Mouse (Mus musculus): ENCODE measurements around the gene Lrit2. TPM values are rescaled to one million over a fixed set of nuclear protein-coding genes. Genes with fewer than 3 reads are reported as not detected.

The Lrit2 gene
- total RNA-seq, 2 experiments from 2014 or later = not detected

GRCm38 (mm10) chr14:37109975-37110374, 42.2 kb downstream of the Lrit2 start:
- intact Hi-C loops (cut with DNase I) = no loop called here
- no peak for DNase-seq (ENCODE audit: low spot score)

- no peak for DNase-seq (ENCODE audit: low spot score)
- intact Hi-C loops (cut with DNase I) = no loop called here
These were observed 42.7 kb downstream of the Lrit2 start for GRCm38 (mm10) chr14:37110456-37110855.

GRCm38 (mm10) chr14:37111371-37111770, 43.6 kb downstream of the Lrit2 start:
- DNase-seq (ENCODE audit: low spot score) = no peak
- intact Hi-C loops (cut with DNase I) = no loop called here

DNA sequence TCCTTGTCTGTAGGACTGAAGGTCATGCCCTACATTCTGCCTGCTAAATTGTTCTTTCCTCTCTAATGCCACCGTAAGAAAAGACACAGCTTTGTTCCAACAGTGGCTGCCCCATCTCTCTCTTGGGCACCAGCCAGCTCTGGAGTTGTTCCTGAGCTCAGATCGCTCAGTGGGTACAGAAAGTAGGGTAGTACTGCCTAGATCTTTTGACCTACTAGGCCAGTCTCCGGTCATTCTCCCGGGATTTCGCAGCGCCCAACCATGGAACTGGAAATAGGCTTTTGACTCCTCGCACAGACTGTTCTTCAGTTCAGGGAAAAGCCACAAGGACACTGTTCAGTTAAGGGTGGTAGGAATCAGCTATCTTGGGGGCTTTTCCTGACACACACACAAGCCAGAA, 45.2 kb downstream of the Lrit2 start:
- intact Hi-C loops (cut with DNase I) = no loop called here
- DNase-seq (ENCODE audit: low spot score) = no peak

DNA sequence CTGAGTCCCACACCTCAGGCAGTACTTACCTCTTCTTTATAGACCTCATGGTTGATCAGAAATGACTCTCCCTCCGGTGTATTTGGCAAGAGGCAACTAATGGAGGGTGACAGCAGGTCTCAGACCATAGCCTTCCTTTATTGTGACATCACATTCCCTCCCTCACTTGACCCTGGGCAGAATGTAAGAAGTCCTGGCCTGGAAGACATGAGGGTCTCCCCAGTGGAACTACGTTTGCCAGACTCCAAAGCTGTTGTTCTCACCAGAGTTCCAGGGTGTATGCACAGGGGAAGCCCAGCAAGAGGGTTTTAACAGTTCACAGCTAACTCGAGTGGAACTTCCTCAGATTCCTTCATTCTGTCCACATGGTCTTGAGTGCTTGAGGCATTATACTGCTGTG, 46.2 kb downstream of the Lrit2 start, which contains the start of gene 2610528A11Rik:
Gene 2610528A11Rik, minus strand, starts transcription at position 101 of the 400 bp plus-strand sequence.
- DNase-seq (ENCODE audit: low spot score) = no peak
- intact Hi-C loops (cut with DNase I) = no loop called here

DNA sequence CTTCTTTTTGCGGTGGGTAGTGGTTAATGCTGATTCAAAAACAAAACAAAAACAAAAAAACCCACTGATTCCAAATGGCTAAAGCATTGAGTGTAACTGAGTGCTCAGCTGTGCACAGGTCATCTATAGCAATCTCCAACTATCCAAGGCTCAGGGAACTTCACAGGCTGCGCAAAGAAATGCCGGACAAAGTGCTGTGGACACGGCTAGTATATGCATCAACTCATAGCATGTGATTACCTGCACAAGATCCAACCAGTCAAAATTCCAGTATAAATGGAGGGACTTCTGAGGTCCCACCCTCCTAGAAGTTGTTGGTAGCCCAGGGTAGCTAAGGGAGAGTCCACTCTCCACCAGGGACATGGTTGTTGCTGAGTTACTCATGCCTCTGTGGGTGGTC, 51.5 kb downstream of the Lrit2 start:
- no peak for DNase-seq (ENCODE audit: low spot score)
- intact Hi-C loops (cut with DNase I) = no loop called here

Other genes starting within 250 kb of the Lrit2 start
- 100 to 1,000 TPM; 112 to 119 TPM for gene Ccser2, start 99.2 kb upstream of the Lrit2 start, total RNA-seq (2021)
- not detected for gene Rgr, start 19.0 kb upstream of the Lrit2 start, total RNA-seq (2021)
- gene Lrit1, start 13.1 kb upstream of the Lrit2 start, total RNA-seq (2021) = not detected
- under 1 TPM in 1 of 2 experiments, not detected in 1; 0.08 TPM for gene Cdhr1, start 30.4 kb downstream of the Lrit2 start, total RNA-seq (2021)
- under 1 TPM in 1 of 2 experiments, not detected in 1; 0.60 TPM for gene 2610528A11Rik, start 46.1 kb downstream of the Lrit2 start, total RNA-seq (2021)
- gene Ghitm, start 67.3 kb downstream of the Lrit2 start, total RNA-seq (2021) = 100 to 1,000 TPM; 636 to 638 TPM

All from heart, postnatal 25 days (tissue).